ENCODE assay signal across 9 mouse cellular contexts in the genomic region with DNA sequence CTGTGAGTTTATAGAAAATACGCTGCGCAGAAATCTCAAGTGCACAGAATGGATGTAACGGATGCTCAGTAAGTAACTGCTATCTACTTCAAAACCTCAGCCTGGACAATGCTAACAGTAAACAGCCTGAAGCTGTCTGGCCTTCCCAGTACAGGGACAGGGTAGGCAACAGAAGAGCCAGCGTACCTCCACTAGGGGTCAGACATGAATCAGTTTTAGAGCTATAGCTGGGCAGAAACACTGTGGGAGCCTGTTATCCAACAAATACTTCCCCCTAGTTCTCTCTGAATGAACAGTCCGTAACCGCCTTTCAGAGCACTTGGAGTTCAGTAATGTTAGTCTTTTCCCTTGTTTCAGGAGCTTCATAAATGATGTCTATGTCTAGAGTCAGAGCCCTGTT.
DNase-seq lines count a peak whose midpoint lies in the region; ATAC-seq lines count a peak whose summit lies in the region.
"Had no signal": no experiment of that assay in that cellular context is flagged by ENCODE, and none has a peak within 500 bp of the region (broad histone marks: within the 10 kb centered on the region; RNA-seq: fewer than 3 reads in every experiment).

No protein-coding gene starts in this region.

- 31% methylated on average over 6 of the region's 6 CpGs for WGBS in heart, embryonic 14.5 days
- WGBS in liver, embryonic 12.5 days (ENCODE audit: insufficient replicate concordance), result 39% methylated on average over 6 of the region's 6 CpGs
- WGBS in stomach, embryonic 15.5 days, result 33% methylated on average over 6 of the region's 6 CpGs

- no peak overlapping the region for H3K9ac ChIP-seq in heart, embryonic 14.5 days (ENCODE audit: low read length)
- H3K9ac ChIP-seq in liver, embryonic 12.5 days, result no peak overlapping the region
- H3K9ac ChIP-seq in stomach, embryonic 15.5 days, result no peak overlapping the region

- H3K27me3 ChIP-seq in heart, embryonic 14.5 days (ENCODE audit: control insufficient read depth, insufficient read depth, low read length), result no peaks in the 10 kb centered on the region
- no peaks in the 10 kb centered on the region for H3K27me3 ChIP-seq in liver, embryonic 12.5 days (replicated peaks)
- no peaks in the 10 kb centered on the region for H3K27me3 ChIP-seq in stomach, embryonic 15.5 days (replicated peaks)

- H3K36me3 ChIP-seq in heart, embryonic 14.5 days (ENCODE audit: control insufficient read depth, insufficient read depth, low read length), result 0 out of 2 replicates have a peak, but pooled peaks cover 3% of the 10 kb centered on the region
- H3K36me3 ChIP-seq in liver, embryonic 12.5 days, result peaks cover 4% of the 10 kb centered on the region; the same call in 1 of the 2 replicates
- H3K36me3 ChIP-seq in stomach, embryonic 15.5 days, result no peaks in the 10 kb centered on the region

- peak; percentile 91 for ATAC-seq in CD4-positive, CD25-positive, alpha-beta regulatory T cell, adult 4 months
- peak; percentile 88 for ATAC-seq in heart, embryonic 14.5 days (ENCODE audit: insufficient number of reproducible peaks, insufficient read depth, low FRiP score, low read depth)
- peak; percentile 81 for ATAC-seq in liver, embryonic 12.5 days
- ATAC-seq in stomach, embryonic 15.5 days (ENCODE audit: insufficient read depth, low FRiP score, low read depth), result peak; percentile 86; the same call in 1 of the 2 replicates

- peaks cover 8 to 30% of the 10 kb centered on the region in 2 experiments for H3K4me1 ChIP-seq in heart, embryonic 14.5 days (ENCODE audit: control insufficient read depth in 2 of 2, insufficient read depth in 2 of 2, low read length in 2 of 2)
- peaks cover 13% of the 10 kb centered on the region for H3K4me1 ChIP-seq in liver, embryonic 12.5 days
- no peaks in the 10 kb centered on the region for H3K4me1 ChIP-seq in stomach, embryonic 15.5 days

- H3K27ac ChIP-seq in heart, embryonic 14.5 days (replicated peaks in 1 of 2; ENCODE audit: control insufficient read depth in 1 of 2, insufficient read depth in 1 of 2, low read depth in 2 of 2, low read length in 2 of 2), result peak overlapping the region in 1 of 2 experiments; percentile 21; a peak in 1 of 4 replicates
- H3K27ac ChIP-seq in liver, embryonic 12.5 days, result no peak overlapping the region
- H3K27ac ChIP-seq in stomach, embryonic 15.5 days, result no peak overlapping the region

- H3K4me3 ChIP-seq in heart, embryonic 14.5 days (ENCODE audit: control insufficient read depth in 1 of 2, insufficient read depth in 1 of 2, low read depth in 1 of 2, low read length in 2 of 2), result peak overlapping the region in 1 of 2 experiments; percentile 6; a peak in 1 of 4 replicates
- no peak overlapping the region for H3K4me3 ChIP-seq in liver, embryonic 12.5 days
- no peak overlapping the region for H3K4me3 ChIP-seq in stomach, embryonic 15.5 days (replicated peaks)
- H3K4me3 ChIP-seq: erythroblast, embryonic 14.5 days had no signal

- H3K9me3 ChIP-seq in heart, embryonic 14.5 days (ENCODE audit: control insufficient read depth, low read length), result no peaks in the 10 kb centered on the region
- H3K9me3 ChIP-seq in liver, embryonic 12.5 days (replicated peaks), result no peaks in the 10 kb centered on the region
- no peaks in the 10 kb centered on the region for H3K9me3 ChIP-seq in stomach, embryonic 15.5 days

- peak; percentile 52 for DNase-seq in brain, embryonic 18.5 days (ENCODE audit: low read depth, low spot score)
- DNase-seq in fibroblast of lung, adult 2 months (ENCODE audit: low read depth), result peak; percentile 76
- DNase-seq in kidney, postnatal 10 days, result peak; percentile 84
- peak; percentile 58 to 71 for DNase-seq in natural killer cell, adult 2 months (ENCODE audit: low spot score in 2 of 2)

- peak overlapping the region; percentile 53 for H3K4me2 ChIP-seq in heart, embryonic 14.5 days (ENCODE audit: low read length)
- H3K4me2 ChIP-seq in liver, embryonic 12.5 days, result peak overlapping the region; percentile 32
- no peak overlapping the region for H3K4me2 ChIP-seq in stomach, embryonic 15.5 days
